12 mouse cellular contexts compared by ENCODE assay signal in genomic region chr2:35642224-35642623, GRCm38 (mm10).
"Had no signal": no experiment of that assay in that cellular context is flagged by ENCODE, and none has a peak within 500 bp of the region (broad histone marks: within the 10 kb centered on the region; RNA-seq: fewer than 3 reads in every experiment).

No protein-coding gene starts in this region.

- H3K36me3 ChIP-seq: midbrain, embryonic 12.5 days; neural tube, embryonic 13.5 days had no signal

- H3K27ac ChIP-seq: limb, embryonic 13.5 days; liver, embryonic 14.5 days; midbrain, embryonic 12.5 days; neural tube, embryonic 13.5 days had no signal

- DNase-seq: kidney, postnatal 10 days; left cerebral cortex, postnatal 4 days; lung, adult 18-20 months; retina, postnatal 1 day; right cerebral cortex, postnatal 4 days; spleen, adult 18-20 months; thymus, postnatal 36 days had no signal

- ATAC-seq: midbrain, embryonic 16.5 days had no signal

- H3K9ac ChIP-seq: limb, embryonic 13.5 days; liver, embryonic 14.5 days; midbrain, embryonic 12.5 days; neural tube, embryonic 13.5 days had no signal

- H3K4me2 ChIP-seq: limb, embryonic 13.5 days; midbrain, embryonic 12.5 days; neural tube, embryonic 13.5 days had no signal

- H3K9me3 ChIP-seq: limb, embryonic 13.5 days; midbrain, embryonic 12.5 days; neural tube, embryonic 13.5 days had no signal

- H3K4me3 ChIP-seq: limb, embryonic 13.5 days; midbrain, embryonic 12.5 days; neural tube, embryonic 13.5 days had no signal

- H3K27me3 ChIP-seq: limb, embryonic 13.5 days; midbrain, embryonic 12.5 days; neural tube, embryonic 13.5 days had no signal
